Mouse (Mus musculus) frontal cortex, postnatal 36 days (tissue): Measurements from ENCODE around the gene Emc7.
"Not testable (repeated sequence)": the region's sequence is repeated elsewhere in the genome, so short reads cannot be mapped to it uniquely, and the experiment has no call there.

Source experiments
- DNase-seq, 2 experiments: peaks; one replicate each; pipeline ENCODE4 v3.0.0; 2022; ENCODE audit warnings: low spot score in 2 of 2

Emc7 gene

DNA sequence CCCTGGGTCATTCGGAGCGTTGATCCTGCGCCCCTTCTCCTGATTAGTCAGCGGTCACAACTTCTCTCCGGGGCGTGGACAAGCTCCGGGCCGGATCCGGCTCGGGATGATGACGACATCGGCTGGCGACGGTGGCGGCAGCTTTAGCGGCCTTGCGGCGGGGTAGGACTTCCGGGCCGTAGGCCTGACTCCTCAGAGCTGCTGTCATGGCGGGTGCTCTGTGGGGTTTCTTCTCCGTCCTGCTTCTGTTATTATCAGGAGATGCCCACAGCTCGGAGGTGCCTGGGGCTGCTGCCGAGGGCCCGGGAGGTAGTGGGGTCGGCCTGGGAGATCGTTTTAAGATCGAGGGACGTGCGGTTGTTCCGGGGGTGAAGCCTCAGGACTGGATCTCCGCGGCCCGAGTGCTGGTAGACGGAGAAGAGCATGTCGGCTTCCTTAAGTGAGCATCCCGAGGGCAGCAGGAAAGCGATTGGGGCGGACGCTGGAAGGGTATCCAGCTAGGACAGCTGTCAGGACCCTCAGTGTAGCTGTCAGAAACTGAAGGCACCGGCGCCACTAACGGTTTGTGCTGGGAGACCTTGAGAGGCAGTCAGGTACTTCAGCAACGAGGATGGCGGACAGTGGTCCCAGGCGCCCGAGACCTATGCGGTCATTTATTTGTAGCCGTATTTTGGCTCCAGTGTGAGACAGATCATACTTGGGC is at the start of gene Emc7:
Gene Emc7 (plus strand): TSS at position 136 of the 703 bp plus-strand sequence.
- DNase-seq, result peak; percentile 97 to 99

DNA sequence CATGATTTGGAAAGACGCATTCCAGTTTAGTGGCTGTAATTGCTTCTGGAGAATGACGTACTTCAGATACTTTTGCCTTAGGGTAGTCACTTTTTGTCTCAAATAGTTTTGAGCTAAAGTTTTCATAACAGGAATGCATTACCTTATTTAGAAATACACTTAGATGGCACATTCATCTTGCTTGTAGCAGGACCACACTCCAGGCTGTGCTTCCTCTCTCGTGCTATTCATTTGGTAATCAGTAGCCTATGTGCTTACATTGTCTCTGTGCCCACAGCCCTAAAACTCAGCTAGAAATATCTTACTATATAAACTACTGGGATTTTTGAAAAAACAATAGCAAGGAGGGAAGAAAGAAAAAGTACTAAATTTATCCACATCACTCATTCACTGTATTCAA is 47.8 kb upstream of the Emc7 start:
- no peak for DNase-seq

DNA sequence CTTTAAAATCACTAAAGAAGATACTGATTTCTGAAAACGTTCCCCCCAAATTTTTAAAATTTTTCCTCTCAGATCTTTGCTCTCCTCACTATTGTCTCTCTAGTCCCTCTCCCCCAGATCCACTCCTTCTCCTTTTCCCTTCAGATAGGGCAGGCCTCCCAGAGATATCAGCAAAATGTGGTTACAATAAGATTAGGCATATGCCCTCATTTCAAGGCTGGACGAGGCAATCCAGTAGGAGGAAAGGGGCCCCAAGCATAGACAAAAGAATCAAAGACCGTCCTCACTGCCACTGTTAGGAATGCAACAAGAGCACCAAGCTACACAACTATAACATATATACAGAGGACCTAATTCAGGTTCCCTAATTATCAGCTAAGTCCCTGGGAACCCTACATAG is 29.5 kb upstream of the Emc7 start:
- no peak for DNase-seq

DNA sequence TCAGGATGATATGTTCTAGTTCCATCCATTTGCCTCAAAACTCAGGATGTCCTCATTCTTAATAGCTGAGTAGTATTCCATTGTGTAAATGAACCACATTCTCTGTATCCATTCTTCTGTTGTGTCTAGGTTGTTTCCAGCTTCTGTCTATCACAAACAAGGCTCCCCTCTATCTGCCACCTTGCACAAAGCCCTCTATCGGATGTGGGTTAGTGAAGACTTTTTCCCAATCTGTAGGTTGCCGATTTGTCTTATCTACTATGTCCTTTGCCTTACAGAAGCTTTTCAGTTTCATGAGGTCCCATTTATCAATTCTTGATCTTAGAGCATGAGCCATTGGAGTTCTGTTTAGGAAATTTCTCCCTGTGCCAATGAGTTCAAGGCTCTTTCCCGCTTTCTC is 26.3 kb upstream of the Emc7 start:
- not testable (repeated sequence) for DNase-seq

DNA sequence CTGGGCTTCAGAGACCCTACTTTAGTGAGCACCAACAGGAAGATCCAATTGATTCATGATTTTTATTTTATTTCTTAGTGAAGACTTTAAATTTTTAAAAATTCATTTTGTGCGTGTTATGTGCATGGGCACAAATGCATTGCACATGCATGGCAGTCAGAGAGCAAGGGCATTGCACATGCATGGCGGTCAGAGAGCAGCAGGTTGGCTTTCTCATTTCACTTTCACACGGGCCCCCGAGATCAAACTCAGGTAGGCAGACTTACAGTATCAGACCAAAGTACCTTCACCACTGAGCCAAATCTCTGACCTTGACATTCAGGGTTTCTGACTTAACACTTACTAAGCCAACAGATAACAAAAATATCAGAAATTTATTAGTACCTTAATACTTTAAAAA is 25.1 kb upstream of the Emc7 start:
- no peak for DNase-seq

DNA sequence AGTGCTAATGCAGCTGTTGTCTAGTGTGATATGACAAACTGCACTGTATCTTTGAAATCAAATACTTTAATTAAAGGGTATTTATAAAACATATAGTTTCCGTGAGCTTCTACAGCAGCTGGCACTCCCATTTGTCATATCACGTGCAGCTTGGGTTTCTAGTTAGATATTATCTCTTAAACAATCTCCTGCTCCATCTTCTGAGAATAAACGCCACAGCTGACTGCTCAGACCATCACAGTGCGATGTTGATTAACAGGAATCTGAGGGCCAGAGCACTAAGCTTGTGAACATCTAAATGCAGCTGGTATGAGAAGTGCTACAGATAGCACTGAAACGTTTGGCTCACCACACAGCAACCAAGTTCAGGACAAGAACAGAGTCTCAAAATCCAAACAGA is 24.4 kb upstream of the Emc7 start:
- DNase-seq, result no peak

DNA sequence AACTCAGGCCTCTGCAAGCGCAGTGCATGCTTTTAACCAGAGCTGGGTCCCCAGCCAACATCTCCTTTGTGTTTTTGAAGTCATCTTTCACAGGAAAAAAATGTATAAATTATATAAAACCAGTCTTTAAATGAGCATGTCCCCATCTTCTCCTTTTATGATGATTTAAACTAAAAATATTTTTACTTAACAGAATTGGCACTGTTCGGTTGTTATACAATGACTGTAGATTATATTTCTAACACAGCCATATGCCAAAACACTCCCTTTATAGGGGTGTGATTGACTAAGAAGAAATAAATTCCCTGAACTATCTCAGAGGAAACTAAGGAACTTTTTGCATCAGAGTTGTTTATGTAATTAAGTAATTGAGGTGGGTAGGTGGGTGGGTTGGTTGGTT is 22.3 kb upstream of the Emc7 start:
- DNase-seq, result peak in 1 of 2 experiments; percentile 40

DNA sequence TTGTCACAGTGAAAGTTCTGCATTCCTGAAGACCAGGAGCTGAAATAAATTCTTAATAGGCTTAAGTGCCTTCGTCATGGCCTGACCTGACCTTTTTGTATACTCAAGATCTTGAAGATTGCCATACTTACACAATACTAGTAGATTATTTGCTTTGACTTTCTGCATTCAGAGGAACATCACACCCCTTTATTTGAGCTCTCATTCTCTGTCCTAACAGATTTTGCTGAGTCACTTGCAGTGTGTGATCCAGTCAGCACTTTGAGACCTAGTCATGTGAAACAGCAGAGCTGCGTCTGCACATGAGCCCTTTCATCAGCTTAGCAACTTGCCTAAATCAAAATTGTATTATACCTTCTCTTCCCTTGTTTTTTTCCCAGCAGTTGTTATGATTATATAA is 21.4 kb upstream of the Emc7 start:
- no peak for DNase-seq

DNA sequence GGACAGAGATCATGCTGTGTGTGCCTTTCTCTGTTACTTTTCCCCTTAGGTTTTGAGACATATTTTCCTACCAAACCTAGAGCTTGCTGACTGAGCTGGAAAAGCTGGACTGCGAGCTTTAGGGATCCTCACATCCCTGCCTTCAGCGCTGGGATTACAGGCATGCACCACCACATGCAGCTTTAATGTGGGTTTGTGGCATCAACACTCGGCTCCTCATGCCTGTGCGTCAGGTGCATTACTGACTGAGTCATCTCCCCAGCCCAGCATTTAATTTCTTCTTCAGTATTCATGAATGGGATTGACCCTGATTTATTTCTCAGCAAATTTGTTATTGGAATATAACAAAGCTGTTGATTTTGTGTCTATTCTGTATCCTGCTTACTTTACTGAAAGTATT is 18.5 kb upstream of the Emc7 start:
- DNase-seq, result no peak

DNA sequence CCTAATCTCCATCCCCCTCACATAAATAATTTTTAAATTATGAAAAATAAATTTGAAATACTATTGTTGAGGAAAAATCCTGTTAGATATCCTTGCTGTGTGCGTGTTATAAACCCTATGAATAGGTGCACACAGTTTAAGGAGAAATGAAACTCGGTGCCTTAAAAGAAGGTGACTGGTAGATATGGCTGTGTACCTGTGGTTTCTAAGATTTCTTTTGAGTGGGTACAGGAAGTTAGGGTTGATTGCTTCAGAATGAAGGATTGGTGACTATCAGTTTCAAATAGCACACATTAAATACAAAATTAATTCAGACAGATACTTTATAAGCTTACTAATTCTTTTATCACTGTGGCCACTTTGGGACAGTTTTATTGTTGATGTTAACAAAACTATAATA is 17.2 kb upstream of the Emc7 start:
- DNase-seq, result no peak

DNA sequence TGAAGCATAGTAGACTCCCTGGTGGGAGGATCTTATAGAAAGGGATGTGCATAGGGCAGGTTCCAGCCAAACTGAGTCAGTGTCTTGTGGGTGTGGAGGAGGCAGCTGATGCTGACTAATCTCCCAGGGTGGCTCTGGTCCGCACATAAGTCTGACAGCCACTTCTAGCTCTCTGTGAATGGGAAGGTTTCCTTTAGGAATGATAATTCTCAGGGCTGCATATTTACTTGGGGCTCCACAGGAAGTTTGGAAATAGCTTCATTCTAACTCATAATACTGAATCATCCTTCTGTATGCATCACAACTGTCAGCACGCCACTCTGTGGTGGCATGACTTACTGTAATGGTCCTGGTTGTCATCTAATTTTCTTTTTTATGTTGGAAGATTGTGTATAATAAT is 11.3 kb upstream of the Emc7 start:
- DNase-seq, result peak; percentile 35 to 45

DNA sequence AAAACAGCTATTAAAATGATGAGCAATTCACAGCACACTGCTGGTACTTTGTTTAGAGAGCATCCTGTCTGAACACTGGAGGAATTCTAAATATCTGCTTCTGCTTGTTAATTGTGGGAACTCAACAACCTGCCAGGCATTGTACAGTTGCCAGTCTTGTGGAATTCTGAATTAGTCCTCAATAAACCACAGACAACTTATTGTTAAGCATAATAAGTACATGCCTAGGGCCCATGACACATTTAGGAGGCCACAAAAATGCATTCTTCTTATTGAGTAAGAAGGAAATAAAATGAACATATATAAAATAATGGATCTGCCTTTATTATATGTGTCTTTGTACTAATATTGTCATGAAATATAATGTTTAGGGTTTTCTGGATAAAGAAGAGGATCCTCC is 9.3 kb upstream of the Emc7 start:
- no peak for DNase-seq

DNA sequence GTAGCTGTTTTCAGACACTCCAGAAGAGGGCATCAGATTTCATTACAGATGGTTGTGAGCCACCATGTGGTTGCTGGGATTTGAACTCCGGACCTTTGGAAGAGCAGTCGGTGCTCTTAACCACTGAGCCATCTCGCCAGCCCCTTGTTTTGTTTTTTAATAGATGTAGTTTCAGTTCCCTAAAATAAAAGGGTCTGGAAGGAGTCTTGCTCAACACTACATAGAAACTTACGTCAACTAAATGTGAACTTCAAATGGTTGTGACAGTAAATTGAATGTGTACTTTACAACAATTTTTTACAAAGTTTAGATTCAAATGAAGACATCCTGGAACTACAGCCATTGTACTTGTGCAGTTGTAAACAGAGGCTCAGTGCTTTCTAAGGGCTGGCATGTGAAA is 6.8 kb upstream of the Emc7 start:
- not testable (repeated sequence) for DNase-seq

DNA sequence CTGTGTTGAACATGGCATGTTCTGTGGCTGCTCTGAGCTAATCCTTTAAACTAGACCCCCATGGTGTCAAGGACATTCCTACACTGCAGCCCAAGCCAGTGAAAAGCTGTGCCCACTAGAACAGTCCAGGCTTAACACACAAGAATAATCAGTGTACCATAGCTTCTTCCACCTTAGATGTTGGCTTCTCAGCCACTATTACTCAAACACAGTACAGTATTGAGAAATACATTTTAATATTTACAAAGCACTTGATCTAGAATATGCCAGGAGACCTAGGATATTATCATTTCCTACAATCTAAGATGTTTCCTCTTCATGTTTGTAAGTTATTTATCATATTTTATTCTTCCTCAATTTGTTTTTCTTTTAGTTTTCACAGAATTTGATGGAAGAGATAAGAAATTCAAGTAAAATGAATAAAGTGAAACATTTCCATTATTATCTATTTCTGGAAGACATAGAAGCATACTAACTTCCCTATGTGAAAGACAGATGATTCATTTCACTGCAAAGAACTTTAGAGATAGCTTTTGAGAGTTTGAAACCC is 6.2 kb upstream of the Emc7 start:
- DNase-seq, result no peak

DNA sequence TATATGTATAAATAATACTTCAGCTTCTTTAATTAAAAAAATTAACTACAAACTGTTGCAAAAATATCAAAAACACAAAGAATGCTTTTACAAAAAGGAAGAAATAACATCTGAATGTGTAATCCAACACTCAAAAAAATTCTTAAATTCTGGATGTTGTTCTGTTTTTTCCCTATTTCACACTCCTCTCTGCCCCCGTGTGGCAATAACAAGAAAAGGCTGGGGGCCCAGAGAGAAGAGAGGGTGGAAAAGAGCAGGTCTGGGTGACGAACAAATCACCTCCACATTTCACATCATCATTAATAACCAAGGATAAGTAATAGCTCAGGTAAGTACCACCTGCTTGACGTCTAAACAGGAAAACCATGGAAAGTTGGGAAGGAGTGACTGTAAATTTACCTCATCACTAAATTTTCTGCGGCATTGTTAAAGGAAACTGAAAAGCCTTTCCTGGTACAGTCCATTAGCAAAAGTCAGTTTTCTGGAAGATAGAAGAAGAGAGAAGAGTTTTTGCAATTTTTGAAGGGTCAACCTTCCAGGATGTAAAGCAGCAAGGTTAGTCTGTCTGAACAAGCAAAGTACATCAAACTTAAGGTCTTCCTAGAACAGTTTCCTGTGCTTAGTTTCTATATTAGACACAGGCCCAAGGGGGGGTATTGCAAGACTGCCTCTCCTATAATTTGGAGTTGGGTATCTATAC is 5.0 kb upstream of the Emc7 start:
- DNase-seq, result no peak

DNA sequence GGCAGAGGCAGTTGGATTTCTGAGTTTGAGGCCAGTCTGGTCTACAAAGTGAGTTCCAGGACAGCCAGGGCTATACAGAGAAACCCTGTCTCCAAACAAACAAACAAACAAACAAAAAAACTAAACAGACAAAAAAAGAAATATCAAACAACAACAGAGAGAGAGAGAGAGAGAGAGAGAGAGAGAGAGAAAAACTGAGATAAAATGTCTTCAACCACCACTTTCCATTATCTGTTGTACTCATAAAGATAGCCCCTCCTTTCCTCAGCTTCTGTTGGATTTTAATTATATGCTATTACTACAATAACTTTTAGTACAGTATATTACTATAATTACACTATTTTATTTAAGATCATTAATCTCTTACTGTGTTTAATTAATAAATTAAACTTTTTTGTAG is 2.3 kb upstream of the Emc7 start:
- not testable (repeated sequence) for DNase-seq

DNA sequence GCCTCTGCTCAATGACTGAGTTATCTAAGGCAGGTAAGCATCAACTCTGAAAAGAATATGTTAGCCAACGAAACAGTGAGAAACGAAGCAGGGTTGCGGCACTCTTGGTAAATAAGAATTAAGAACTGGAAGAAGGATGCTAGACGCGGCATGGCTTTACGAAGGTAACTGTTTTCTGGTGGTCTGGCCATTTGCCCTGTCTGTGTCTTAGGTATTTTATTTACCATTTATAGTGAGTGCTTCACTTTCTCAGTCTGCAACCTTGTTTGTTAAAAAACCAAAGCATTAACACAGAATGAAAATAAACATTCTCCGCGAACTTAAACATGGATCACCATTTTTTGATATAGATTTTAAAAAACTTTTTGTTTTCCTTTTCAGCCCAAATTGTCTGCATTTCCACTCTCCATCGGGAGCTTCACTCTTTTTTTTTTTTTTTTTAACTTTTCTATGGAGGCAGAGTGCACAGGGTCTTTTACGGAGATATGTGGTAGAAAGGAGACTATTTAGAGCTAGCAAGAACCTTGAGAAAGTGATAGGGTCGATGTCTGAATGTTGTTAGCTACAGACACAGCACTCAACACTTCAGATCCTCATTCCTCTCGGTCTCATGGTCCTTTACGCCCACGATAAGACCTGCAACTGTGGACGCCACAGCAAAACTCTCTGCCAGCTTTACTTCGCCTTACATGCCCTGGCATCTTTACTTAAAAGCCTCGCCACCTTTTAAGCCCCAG is 504 bp upstream of the Emc7 start:
- DNase-seq, result no peak

DNA sequence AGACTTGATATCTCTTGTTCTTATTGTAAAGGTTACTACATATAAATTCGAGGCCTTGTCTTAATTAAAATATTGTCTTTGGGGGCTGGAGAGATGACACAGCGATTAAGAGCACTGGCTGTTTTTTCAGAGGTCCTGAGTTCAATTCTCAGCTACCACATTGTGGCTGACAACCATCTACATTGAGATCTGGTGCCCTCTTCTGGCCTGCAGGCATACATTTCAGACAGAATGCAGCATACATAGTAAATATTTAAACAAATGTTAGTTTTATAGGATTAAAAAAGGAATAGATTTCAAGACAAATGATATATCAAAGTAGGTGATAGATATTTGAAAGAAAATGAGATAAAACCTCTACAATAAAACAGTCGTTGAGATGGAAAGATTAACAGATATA is 5.8 kb downstream of the Emc7 start:
- no peak for DNase-seq

DNA sequence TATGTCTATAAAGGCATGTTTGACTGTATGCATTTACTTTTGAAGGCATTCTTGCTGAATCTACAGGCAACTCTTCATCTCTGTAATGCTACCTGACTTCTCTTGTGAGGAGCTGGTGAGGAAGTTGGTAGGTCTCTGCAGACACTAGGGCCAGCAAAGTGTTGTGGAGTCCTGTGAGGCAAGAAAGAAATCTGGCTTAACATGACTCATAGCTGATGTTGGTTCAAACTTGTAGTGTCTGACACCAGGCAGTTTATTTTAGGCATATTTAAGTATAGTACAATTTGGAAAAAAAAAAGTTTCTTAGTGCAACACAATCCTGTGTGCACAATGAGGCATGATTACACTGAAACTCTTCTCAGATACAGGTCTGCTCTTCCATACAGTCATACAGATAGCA is 14.7 kb downstream of the Emc7 start:
- no peak for DNase-seq

DNA sequence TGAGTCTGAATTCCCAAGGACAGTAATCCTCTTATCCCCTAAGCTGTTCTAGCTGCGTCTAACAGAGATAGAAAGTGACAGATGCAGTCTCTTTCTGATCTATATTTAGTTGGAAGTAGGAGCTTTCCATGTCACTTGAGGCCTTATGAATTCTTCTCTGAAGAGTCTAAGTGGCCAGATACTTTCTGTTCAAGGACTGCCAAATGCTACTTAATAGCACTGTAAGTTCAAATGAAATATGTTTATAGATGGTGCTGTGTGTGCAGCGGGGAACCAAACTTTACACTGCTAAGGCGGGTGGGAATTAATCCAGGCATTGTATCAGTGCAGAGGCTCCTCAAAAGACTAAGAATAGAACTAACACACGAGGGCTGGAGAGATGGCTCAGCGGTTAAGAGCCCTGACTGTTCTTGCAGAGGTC is 16.2 kb downstream of the Emc7 start:
- no peak for DNase-seq

DNA sequence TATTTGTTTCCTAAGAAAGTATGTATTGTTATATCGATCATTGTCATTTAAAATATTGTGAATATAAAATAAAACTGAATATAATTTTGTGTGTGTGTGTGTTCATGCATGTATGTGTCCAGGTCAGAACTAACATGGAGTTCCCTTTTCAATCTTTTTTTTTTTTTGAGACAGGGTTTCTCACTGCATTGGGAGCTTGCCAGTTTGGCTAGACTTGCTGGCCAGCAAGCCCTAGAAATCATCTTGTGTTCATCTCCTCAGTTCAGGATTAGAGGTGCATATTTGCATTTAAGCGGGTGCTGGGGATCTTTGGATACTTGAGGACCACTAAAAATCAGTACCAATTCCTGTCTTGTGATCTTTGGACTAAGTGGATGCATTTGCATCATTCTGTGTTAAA is 17.3 kb downstream of the Emc7 start:
- no peak for DNase-seq

DNA sequence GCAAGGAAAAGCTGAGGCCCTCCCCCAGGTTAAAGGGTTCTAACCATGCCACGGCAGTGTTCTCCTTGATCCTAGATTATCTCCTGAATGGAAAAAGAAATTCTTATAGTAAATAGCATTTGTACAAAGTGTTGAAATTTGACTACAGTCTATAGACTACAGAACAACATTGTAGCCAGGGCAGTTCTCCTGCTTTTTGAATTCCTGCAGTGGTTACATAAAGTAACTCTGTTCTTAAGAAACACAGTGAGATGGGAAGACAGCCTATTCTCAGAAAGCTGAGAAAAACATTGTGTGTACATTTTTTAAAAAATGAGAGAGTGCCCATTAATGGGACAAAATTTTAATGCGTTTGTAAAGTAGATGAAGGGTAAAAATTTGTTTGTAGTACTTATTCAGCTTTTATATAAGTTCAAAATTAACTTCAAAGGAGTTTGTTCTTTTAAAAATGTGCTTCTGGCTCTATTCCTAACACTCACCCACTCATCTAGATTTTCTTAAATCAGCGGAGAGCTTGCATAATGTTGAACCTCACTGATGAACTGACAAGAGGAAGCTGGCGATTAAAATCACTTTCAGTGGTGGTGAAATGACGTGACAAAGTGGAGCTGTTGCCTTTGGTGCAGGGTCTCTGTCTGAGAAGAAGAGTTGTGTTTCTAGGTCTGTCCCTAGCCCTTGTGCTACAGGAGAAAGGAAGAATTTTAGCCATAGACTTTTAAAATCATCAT is 20.4 kb downstream of the Emc7 start:
- no peak for DNase-seq
